Mouse (Mus musculus): ENCODE measurements around the gene Fars2.
"Not testable (repeated sequence)": the region's sequence is repeated elsewhere in the genome, so short reads cannot be mapped to it uniquely, and the experiment has no call there.

Fars2 gene

DNA sequence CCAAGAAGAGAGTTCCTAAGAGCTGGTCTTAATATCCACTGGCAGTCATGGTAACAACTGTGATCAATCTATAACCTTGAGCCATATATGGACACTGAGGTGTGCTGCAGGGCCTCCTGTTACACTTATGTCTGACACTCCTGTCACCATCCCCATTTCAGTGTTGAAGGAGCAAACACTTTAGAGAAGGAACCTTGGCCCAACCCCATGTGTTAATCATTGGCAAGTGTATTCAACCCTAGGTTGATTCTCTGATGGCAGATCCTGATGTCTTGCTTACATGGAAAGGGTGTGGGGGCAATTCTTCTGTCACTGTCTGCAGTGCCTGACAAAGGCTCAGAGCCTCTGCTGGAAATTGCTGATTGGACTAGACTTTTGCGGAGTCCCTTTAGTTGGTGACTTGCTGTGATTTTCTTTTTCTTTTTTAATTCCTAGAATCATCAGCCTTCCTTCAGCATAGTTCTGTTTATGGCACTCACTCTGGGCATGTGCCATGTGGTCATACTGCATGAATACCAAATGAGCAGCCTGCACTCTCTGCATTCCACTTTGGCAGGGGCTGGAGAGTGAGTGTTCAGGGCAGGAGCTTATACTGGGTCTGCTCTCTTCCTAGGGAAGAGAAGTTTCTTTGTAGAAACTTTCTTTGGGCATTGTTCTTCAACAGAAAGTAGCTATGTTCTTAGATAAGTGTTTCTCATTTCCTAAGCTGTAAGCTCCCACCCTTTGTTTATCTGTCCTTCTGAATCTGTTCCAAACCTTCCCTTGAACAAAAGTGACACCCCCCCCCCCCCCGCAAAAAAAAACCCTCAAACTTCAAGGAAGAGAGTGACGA lies 181.0 kb downstream of the Fars2 start:
- peak; percentile 5 for DNase-seq

DNA sequence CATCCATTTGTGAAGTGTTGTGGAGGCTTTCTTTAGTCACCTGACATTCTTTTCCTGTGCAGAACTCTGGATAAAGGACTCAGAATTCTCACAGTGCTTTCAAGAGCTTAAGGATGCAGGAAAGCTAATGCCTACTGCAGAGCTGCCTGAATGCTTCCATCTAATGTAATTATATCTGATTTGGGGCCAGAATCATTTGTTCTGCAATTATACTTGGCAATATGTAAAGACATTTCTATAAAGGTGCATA lies 181.5 kb downstream of the Fars2 start:
- no peak for DNase-seq

DNA sequence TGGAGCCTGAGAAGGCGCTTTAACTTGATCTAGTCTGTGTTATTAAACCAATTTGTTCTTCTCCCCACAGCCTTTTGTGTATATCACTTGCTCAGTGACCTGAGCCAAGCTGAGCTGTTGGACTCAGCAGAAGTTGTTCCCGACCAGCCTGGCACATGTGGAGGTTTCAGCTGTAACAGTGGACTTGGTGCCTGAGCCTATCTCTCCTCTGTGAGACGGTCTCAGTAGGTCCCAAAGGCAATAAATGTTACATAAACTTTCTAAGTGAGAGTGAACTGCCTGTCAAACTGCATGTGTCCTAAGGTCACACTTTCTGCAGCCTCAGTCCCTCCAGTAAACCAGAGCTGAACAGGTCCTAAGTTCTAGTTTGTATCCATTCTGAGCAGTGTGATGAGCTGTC lies 185.6 kb downstream of the Fars2 start:
- DNase-seq: no peak

DNA sequence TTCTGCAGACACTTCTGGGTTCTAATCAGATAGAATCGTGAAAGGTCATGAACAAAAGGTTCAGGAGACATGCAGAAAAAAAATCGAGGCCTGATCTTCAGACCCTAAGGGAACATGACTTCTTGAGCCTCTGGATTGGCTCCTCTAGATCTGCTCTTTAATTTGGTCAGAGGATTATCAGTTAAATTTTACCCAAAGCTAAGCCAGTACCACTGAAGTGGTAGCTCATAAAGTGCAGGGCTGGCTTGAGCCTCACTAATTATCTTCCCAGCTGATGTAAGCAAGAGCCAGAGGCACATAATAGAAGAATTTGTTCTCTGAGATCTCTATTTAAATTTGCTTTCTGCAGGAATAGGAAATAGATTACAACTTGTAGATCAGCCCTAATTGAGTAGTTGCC lies 188.1 kb downstream of the Fars2 start:
- no peak for DNase-seq

DNA sequence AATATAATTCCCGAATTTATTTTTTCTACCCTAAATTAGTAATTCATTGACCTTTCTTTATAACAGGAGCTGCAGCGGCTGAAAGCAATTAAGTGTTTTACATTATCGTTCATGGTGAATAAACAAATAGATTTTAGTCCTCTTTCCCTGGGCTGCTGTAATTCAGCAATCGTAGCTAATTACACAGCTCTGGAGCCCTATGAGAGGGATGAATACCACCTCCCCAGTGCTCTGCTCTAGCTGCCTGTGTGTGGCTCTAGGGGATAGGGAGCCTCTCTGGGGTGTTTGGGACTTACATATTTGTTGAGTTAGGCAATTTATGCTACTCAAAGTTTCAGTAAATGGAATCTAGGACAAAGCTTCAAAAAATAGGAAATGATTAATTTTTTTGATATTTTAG lies 190.2 kb downstream of the Fars2 start:
- no peak for DNase-seq

DNA sequence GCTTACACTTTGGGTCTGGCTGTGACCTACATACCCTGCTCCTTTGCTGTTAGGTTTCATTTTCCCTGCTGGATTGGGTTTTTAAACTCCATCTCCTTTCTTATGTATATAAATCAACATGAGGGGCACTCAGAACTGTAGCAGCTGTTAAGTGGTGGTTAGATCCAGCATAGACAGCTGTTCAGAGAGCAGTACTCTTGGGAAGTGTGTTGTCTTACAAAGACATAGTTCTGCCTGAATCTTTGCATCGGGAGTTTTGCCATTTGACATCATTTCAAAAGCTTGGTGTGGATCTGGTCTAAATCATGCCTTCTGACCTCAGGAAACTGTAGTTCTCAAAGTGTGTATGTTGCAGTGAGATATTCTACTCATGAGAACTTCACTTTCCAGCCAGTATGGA lies 191.9 kb downstream of the Fars2 start:
- no peak for DNase-seq

DNA sequence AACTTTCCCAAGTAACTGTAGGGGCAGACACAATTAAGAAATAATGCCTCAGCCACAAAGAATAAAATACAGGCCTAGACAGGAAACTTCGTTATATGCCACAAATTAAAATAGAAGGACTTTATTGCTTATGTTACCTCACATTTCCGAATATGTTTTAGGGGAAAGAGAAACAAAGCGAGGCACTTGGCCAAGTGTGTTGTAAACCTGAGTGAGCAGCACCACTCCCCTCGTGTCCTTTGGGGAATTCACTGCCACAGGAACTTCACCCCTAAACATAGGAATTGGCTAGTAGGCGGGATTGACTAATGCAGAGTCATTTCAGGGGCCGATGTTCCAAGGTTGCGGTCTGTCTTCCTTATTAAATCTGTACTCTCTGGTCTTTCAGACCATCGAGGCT lies 197.0 kb downstream of the Fars2 start:
- DNase-seq: peak; percentile 21

DNA sequence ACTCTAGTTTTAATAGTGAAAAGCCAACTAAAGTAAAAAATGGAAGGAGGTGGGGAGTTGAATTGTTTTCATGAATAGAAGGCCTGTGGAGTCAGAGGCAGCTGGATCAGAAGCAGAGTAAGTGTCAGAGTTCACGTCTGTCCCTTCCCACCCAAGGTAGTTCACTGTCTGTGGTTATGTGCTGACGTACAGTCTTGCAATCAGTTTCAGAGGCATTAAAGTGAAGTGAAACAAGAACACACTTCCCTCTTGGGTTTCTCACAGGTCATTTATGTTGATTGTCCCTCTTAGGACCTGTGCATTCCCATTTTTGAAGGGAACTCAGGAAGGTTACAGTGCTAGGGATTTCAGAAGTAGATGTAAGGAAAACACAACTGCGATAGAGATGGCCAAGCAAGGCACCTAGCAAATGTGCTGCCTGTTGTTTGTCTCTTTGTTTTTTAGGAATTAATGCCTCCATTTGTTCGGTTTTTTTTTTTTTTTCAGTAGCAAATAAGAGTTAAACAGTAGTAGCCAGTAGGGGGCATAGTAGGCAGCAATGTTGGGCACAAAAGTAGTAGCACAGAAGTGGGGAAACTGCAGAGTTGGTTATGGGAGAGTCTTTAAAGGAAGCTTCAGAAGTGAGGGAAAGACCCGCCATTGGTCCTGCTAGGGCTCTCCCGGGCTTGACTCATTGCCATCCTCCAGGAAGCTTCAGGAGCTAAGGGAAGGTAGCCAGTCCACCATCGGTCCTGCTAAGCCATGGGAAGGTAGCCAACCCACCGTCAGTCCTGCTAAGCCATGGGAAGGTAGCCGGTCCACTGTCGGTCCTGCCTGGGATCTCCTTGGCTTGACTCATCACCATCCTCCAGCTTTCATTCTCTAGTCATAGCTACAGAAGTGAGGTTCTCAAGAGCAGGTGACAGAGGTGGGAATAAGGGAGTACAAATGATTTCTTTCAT lies 197.9 kb downstream of the Fars2 start:
- no peak for DNase-seq

DNA sequence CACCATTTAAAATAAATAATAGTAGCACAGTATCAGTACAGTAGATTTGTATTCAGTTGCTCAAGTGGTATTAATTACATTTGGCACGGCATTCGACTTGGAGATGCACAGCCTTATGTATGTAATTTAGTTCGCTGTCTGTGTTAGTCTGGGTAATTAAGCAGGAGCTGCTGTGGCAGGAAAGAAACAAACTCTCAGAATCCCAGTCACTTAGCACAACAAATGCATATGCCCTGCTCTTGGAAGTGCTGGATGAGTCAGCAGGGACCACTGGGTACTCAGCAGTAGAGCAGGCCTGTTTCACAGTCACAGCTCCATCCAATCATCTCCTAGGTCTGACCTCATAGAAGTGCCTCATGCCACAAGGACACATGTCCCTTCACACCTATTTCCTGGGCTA lies 200.6 kb downstream of the Fars2 start:
- no peak for DNase-seq

DNA sequence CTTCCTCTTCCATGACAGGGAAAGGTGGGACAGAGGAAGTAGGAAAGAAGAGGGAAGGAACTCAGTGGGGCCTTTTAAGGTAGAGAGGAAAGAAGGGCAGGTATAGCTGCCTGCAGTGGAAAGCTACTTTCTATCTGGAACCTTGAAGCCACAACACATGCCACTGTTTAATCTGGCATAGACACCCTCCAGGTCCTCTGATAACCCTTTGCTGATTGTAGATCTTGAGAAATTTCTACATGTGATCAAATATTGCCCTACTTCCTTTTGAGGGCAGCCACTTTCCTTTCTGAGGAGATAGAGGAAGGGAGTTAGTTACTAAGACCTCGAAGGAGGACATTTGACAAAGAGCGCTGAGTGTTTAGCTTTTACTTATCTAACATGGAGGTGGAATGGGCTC lies 207.4 kb downstream of the Fars2 start:
- no peak for DNase-seq

DNA sequence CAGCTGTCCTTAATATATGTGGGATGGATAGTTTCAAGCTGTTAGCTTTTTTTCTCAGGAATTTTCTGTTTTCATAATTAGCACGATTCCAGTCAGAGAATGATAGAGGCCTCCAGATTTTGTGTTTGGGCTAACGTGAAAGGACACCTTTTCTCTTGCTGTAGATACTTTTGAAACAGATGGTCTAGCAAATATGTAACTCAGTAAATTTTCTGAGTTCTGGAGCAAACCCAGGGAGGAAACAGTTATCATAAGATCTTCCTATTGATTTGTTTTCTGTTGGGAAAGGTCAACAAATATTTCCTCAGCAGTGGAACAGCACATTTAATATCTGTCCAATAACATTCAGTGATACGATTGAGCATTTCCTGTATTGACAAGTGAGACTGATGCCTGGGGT lies 209.3 kb downstream of the Fars2 start:
- no peak for DNase-seq

DNA sequence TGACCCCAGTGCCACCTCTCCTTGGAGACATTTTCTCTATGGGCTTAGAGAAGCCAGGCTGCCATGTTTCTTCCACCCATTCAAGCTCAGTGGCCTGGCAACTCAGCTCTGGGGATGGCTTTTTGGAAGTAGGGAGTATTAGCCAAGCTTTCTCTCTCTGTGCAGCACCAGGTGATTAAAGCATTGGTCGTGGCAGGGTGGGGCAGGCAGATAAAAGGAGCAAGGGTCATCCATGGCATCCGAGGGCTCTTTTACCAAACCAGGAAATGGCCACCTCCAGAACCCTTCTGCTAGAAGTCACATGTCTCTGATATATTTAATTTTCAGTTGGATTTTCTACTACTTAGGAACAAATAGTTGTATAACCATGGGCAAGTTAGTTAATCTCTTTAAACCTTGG lies 212.7 kb downstream of the Fars2 start:
- DNase-seq: no peak

DNA sequence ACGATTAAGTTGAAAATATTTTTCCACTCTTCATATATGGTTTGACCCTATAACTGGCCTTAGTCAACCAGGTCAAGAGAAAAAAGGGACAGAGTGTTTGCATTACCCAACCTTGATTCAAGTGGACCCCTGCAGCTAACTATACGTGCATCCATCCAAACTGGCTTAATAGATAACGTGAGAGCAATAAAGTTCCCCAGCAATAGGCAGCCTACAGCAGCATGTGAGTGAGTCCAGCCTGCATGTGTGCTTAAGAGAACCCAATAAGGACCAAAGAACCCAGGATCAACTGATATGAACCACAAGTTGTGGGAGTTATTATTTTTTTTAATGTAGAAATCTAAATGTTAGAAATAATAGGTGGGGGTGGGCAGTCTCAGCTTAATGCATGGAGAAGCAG lies 213.3 kb downstream of the Fars2 start:
- no peak for DNase-seq

DNA sequence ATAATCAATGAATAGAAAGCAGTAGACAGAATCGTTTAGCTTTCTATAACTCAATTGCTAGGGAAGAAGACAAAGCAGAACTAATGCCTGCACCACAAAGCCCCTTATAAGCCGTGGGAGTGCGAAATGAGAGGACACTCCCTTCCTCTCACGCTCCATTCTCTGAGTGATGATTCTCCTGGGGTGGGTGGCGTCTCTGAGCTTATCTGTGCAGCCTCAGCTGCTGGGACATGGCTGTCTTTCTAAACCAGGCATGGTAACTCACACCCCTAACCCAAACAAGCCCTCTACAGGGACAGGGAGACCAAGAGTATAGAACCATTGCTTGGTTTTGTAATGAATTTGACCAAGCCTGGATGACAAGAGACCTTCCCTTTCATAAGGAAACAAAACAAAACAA lies 217.5 kb downstream of the Fars2 start:
- DNase-seq: no peak

DNA sequence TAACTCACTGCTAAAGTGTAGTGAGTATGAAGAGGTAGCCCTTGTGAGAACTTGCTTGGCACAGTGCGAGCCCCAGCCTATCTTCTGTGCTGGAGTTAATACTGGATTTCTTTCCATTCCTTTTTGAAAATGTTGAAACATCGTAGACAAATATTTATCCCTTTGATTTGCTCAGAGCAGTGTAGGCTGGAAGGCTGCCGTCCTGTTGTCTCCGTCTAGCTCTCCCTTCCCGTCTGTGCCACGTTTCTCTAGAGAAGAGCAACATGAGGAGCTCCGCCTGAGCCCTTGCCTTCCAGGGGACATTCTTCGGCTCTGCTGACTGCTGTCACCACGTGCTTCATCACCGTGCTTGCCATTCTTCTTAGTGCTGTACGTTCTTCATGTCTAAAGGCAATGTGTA lies 234.3 kb downstream of the Fars2 start:
- peak; percentile 3 for DNase-seq

DNA sequence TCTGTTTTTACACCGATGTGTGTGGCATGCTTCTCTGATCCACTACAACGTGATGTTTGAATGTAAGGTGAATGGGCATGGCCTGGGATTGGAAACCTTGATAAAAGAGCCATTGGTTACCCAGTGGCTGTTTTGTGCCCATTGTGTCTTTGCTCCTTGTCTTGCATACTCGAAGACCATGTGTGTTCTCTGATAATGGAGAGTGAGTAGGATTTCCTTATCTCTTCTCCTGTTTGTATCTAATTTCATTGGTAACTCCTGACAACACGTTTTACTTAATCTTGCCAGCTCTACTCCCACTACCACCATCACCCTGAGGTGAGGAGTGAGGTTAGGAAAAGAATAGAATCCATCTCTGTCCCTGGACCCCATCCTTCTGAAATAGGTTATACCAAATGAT lies 240.3 kb downstream of the Fars2 start:
- DNase-seq: no peak

DNA sequence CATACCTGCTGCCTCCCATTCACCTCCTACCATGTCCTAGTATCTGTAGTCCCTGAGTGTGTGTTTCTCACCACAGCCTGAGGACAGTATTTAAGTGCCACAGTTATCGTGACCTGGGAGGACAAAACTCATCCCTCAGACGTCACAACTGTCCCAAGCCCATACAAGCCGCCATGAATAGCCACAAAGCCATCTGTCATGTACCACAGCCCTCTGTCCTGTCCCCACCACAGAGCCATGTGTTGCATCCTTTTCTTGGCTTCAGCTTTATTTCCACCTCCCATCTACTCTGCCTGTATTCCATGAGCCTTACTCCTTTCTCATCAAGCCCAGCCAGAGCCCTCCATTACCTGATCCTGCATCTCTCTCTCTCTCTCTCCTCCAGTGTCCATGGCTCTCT lies 244.2 kb downstream of the Fars2 start:
- DNase-seq: no peak

DNA sequence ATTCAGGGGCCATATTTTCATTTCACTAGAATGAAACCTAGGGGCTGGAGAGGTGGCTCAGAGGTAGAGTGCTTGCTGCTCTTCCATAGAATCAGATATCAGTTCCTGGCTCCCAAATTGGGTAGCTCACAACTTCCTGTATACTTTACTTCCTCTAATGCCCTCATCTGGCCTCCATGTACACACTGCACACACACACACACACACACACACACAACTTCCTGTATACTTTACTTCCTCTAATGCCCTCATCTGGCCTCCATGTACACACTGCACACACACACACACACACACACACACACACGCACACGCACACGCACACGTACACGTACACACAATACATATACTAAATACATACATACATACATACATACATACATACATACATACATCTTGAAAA lies 248.5 kb downstream of the Fars2 start:
- not testable (repeated sequence) for DNase-seq

DNA sequence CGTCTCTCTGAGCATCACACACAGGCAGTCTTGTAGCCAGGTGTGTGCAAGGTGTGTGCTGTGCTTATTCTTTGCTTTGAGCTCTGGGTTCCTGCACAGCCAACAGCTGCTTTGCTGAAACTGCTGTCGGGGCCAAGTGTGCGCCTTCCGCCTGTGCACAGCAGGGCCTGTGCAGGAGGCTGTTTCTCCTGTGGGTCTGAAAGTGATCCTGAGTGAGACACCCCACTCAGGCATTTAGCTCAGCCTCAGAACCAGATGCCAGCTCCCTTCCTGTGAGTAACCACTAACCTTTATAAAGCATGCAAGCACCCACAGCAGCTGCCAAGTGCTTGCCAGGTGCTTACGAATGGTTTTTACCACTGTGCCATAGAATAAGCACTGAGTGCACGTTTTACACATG lies 249.1 kb downstream of the Fars2 start:
- DNase-seq: no peak

DNA sequence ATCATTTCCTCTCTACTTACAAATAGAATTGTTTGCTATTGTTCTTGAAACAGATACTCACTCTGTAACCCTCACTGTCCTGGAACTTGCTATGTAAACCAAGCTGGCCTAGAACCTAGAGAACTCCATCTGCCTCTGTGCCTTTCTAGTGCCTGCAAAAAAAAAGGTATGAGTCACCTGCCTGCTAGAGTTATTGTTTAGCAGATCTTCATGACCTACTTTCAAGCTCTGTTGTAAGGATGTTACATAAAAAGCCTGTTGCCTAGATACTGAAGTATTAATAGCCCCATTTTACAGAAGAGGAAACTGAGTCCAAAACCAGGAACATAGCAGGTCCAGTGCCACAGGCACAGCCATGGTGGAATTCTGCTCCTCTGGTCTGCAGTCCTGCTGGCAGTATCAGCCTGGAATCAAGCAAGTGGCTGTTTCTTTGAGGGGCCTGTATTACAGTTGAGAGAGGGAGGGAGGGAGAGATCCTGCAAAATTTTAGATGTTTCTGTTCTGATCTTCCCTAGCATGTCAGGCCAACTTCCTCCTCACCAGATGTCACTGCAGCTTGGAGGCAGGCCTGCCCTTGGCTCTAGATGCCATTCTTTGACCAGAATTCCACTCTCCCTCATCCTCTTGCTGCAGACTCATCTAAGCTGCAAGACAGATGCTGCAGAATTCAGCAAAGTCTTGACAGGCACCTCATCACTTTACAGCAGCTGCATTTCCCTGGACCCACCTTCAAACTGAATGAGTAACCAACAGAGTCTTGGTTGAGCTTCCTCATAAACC lies 250.7 kb downstream of the Fars2 start:
- DNase-seq: no peak

DNA sequence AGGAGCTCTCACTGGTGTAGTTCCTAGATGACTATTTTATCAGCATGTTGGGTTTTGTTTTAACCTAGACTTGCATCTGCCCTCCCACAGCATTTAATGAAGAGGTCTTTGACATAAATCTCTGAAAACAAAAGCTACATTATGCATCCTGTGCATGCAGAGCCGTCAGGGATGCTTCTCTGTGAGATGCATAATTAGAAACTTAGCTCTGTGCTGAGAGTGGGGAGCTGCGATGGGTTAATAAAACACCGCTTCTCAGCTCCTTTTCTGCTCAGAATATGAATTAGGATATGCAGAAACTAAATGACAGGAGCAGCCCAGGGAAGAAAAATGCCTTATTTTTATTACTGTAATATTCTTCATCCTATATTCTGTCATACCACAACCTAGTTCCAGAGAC lies 251.6 kb downstream of the Fars2 start:
- no peak for DNase-seq

DNA sequence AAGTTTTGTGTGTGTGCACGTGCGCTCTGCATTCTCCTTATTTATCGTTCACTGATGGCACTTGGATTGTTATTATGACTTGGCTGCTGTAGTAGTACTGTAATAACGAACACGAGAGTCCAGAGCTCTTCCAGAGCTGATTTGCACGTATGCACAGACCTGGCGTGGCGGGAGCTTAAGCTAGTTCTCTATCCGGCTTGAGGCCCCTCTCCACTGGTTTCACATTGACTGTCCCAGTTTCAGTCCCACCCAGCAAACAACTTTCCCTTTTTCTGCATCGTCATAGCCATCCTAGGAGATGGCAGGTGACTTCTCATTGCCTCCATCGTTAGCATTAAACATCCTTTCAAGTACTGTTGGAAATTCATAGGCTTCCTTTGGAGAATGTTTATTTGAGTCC lies 252.2 kb downstream of the Fars2 start:
- DNase-seq: no peak

DNA sequence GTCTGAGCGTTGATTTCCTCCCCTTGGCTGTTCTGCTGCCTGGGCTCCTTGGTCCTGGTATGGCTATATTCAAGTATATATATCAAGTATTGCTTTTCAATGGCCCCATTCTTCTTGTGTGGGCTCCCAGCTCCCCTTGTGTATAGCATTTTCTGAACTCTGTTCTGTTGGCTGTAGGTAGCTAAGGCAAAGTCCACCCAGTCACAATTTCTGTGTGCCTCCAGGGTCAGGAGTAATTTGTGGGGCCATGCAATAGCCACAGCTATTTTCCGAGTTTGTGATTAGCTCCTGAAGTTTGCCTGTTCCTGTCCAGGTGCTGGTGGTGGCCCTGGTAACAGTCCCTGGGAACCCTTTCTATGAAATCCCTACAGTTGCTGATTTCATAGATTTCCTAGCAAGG lies 266.0 kb downstream of the Fars2 start:
- no peak for DNase-seq

DNA sequence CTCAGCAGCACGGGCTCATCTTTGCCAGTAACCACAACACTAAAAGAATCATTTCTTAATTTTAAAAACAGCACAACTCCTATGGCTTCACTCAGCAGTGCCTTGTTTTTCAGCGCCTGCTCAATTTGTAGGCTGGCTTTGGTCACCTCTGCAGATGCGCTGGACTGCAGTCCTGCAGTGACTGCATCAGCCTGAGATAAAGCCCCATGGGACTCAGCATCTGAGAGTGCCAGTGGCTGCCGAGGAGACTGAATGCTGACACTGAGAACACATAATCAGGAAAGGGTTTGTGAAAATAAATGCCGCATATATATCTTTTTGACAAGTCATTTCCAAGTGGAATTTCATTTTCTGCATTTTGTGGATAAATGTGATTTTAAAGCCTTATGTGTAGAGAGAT lies 268.9 kb downstream of the Fars2 start:
- no peak for DNase-seq

Measured in lung, postnatal 14 days (tissue).